Mouse (Mus musculus) forebrain, embryonic 16.5 days (tissue): ENCODE measurements at regions not wholly inside any gene's neighbourhood (a gene's known extent, or its start where the extent isn't known, plus 50 kb on each side); places are given as distances from the start of the nearest gene placed in this dataset.

Source experiments
- ATAC-seq: fragments of 200-750 bp; cut with Nextera tagmentation; 2 replicates; pipeline ENCODE4 v1.8.0; 2017; ENCODE audit warnings: mild to moderate bottlenecking, moderate library complexity
- H3K27ac ChIP-seq: fragments of 300-500 bp; sonication (generic); 2 replicates; pipeline ENCODE4 v1.5.1; 2014; ENCODE audit warnings: low read length, control low read depth
- H3K27me3 ChIP-seq: fragments of 300-500 bp; sonication (generic); replicated peaks from 2 replicates; pipeline ENCODE4 v1.6.1; 2014; ENCODE audit warnings: low read length; ENCODE audit not compliant: control insufficient read depth, insufficient read depth
- H3K36me3 ChIP-seq: fragments of 300-500 bp; sonication (generic); 2 replicates; pipeline ENCODE4 v1.6.1; 2014; ENCODE audit not compliant: control insufficient read depth, insufficient read depth
- H3K4me1 ChIP-seq: fragments of 300-500 bp; sonication (generic); replicated peaks from 2 replicates; pipeline ENCODE4 v1.6.1; 2014; ENCODE audit warnings: low read length; ENCODE audit not compliant: control insufficient read depth, insufficient read depth
- H3K4me2 ChIP-seq: fragments of 300-500 bp; sonication (generic); 2 replicates; pipeline ENCODE4 v1.6.1; 2014; ENCODE audit warnings: mild to moderate bottlenecking, low read length, control low read depth
- H3K4me3 ChIP-seq: fragments of 300-500 bp; sonication (generic); replicated peaks from 2 replicates; pipeline ENCODE4 v1.5.1; 2014; ENCODE audit warnings: mild to moderate bottlenecking, low read length, control low read depth
- H3K9ac ChIP-seq: fragments of 300-500 bp; sonication (generic); replicated peaks from 2 replicates; pipeline ENCODE4 v1.6.1; 2014; ENCODE audit warnings: low read depth, low read length, control low read depth
- H3K9me3 ChIP-seq: fragments of 300-500 bp; sonication (generic); 2 replicates; pipeline ENCODE4 v1.6.1; 2016; ENCODE audit warnings: low read length; ENCODE audit not compliant: control insufficient read depth
- WGBS: fragments of 180-500 bp; shearing (Covaris S2); extraction: QIAGEN DNeasy Blood & Tissue Kit; methylation state at CpG from one replicate; pipeline ENCODE4 v1.1.7; 2014; 5-methylcytosine and 5-hydroxymethylcytosine counted together

DNA sequence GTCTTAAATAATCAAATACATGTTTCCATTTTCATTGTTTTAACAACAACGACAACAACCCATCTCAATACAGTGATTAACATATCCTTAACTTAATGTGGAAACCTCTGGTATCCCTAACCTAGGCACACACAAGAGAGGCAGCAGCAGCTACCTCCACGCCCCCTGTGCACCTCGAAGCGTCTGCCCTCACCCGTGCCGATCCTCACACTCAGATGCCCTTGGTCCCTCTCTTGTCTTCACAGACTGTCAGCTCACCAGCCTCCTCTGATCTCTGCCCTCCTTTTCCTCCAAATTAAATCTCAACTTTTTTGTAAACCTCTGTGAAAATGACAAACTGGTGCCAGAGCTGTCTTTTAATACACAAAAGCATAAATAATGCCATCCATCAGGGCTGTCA is 185.2 kb downstream of the Gm45692 start:
- Histone ChIP-seq H3K4me2 (no peak overlapping the region), H3K9me3 (no peaks in the 10 kb centered on the region), H3K4me1 (peaks cover 13% of the 10 kb centered on the region), H3K4me3 (no peak overlapping the region), H3K9ac (no peak overlapping the region), H3K27ac (peak overlapping the region; percentile 47; the same call in 1 of the 2 replicates), H3K27me3 (no peaks in the 10 kb centered on the region), H3K36me3 (no peaks in the 10 kb centered on the region)
- ATAC-seq, result peak; percentile 14; the same call in 1 of the 2 replicates
- WGBS, result 55% methylated on average over 6 of the region's 6 CpGs

GRCm38 (mm10) chr8:26305061-26305879 is 185.9 kb downstream of the Gm45692 start:
- 57% methylated on average over 18 of the region's 18 CpGs for WGBS

GRCm38 (mm10) chr8:26308121-26308641 is 188.8 kb downstream of the Gm45692 start:
- no peak overlapping the region for H3K9ac ChIP-seq
- no peaks in the 10 kb centered on the region for H3K36me3 ChIP-seq
- no peaks in the 10 kb centered on the region for H3K9me3 ChIP-seq
- WGBS, result 86% methylated on average over 15 of the region's 15 CpGs
- H3K27me3 ChIP-seq, result no peaks in the 10 kb centered on the region
- H3K4me2 ChIP-seq, result no peak overlapping the region
- H3K4me1 ChIP-seq, result peaks cover 9% of the 10 kb centered on the region
- H3K27ac ChIP-seq, result no peak overlapping the region
- no peak overlapping the region for H3K4me3 ChIP-seq
- ATAC-seq, result no peak

More at GRCm38 (mm10) chr8:26305061-26305879, 185.9 kb downstream of the Gm45692 start:
- Histone ChIP-seq H3K4me1 (peaks cover 9% of the 10 kb centered on the region), H3K4me3 (no peak overlapping the region), H3K9me3 (no peaks in the 10 kb centered on the region), H3K9ac (no peak overlapping the region), H3K27ac (no peak overlapping the region), H3K36me3 (no peaks in the 10 kb centered on the region), H3K27me3 (no peaks in the 10 kb centered on the region), H3K4me2 (no peak overlapping the region)
- ATAC-seq, result peak; percentile 86

- Histone ChIP-seq H3K9me3 (no peaks in the 10 kb centered on the region), H3K4me3 (no peak overlapping the region), H3K36me3 (no peaks in the 10 kb centered on the region), H3K27ac (no peak overlapping the region), H3K4me1 (peaks cover 6% of the 10 kb centered on the region), H3K4me2 (no peak overlapping the region), H3K9ac (no peak overlapping the region), H3K27me3 (no peaks in the 10 kb centered on the region)
- no peak for ATAC-seq
- WGBS, result 80% methylated on average over 6 of the region's 6 CpGs
Measured at GRCm38 (mm10) chr8:26309764-26310163, 190.4 kb downstream of the Gm45692 start.

DNA sequence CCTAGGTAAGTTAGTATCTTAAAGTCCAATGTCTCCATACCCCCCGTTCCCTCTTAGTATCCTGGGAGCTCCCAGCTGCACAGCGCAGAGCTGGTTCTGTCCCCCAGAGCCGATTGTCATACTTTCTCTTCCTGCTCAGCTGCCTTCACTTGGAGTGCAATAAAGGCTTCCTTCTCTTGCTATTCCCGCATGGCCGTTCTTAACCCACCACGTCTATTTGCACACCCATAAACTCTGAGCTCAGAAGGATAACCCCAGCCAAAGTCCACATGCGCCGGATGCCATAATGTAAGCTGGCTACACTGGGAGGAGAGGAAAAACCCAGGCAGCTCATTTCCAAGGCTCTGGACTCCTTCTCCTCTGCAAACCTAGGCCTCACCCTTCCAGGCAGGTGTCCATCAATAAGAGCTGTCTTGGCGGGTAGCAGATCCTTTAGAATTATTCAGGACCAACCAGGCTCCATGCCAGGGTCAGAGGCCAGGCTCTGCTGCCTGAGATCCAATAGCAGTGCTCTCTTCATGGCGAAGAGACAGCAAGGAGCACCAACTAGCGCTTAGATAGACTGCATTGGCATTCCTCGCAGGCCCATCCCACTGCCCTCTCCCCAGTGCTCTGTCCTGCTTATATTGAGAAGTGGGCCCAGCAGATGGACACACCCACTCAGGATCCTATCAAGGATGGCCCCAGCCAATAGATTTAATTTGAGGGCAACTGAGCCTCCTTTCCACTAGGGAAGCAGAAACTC is 204.4 kb downstream of the Gm45692 start:
- Histone ChIP-seq H3K27ac (no peak overlapping the region), H3K9me3 (no peaks in the 10 kb centered on the region), H3K36me3 (no peaks in the 10 kb centered on the region), H3K4me3 (no peak overlapping the region), H3K4me1 (no peaks in the 10 kb centered on the region), H3K9ac (no peak overlapping the region), H3K27me3 (no peaks in the 10 kb centered on the region), H3K4me2 (no peak overlapping the region)
- 94% methylated on average over 12 of the region's 12 CpGs for WGBS
- no peak for ATAC-seq

DNA sequence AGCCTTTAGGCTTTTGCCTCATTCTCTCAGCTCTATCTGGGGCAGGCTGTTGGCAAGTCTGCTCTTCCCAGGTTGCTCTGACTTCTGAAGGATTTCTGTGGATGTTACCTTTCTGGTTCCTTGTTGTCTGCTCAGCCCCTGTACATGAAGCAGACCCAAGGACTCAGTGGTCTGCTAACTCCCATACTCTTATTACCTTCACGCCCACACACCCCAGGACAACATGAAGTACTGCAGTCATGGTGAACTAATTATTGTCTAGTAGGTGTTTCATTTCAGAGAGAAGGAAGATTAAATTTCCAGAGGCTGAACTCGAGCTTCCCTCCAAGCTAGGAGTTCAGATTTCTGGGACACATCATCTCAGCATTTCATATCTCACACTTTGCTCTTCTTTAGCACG is 205.3 kb downstream of the Gm45692 start:
- Histone ChIP-seq H3K4me1 (no peaks in the 10 kb centered on the region), H3K36me3 (no peaks in the 10 kb centered on the region), H3K9me3 (no peaks in the 10 kb centered on the region), H3K4me2 (no peak overlapping the region), H3K27me3 (no peaks in the 10 kb centered on the region), H3K27ac (no peak overlapping the region), H3K9ac (no peak overlapping the region), H3K4me3 (no peak overlapping the region)
- WGBS, result 76% methylated on average over 3 of the region's 3 CpGs
- ATAC-seq, result no peak

GRCm38 (mm10) chr8:26329813-26330212 is 210.5 kb downstream of the Gm45692 start:
- no peak for ATAC-seq
- H3K9me3 ChIP-seq, result no peaks in the 10 kb centered on the region
- H3K9ac ChIP-seq, result no peak overlapping the region
- H3K27ac ChIP-seq, result no peak overlapping the region
- no peak overlapping the region for H3K4me2 ChIP-seq
- H3K36me3 ChIP-seq, result no peaks in the 10 kb centered on the region
- no peaks in the 10 kb centered on the region for H3K27me3 ChIP-seq
- no peaks in the 10 kb centered on the region for H3K4me1 ChIP-seq
- WGBS, result 84% methylated on average over 10 of the region's 10 CpGs
- H3K4me3 ChIP-seq, result no peak overlapping the region

GRCm38 (mm10) chr8:26336906-26337650 is 217.7 kb downstream of the Gm45692 start:
- H3K27me3 ChIP-seq, result no peaks in the 10 kb centered on the region
- H3K4me1 ChIP-seq, result no peaks in the 10 kb centered on the region
- no peak overlapping the region for H3K4me3 ChIP-seq
- H3K27ac ChIP-seq, result no peak overlapping the region
- H3K9ac ChIP-seq, result no peak overlapping the region
- no peaks in the 10 kb centered on the region for H3K9me3 ChIP-seq
- WGBS, result 87% methylated on average over 5 of the region's 5 CpGs
- H3K4me2 ChIP-seq, result no peak overlapping the region
- H3K36me3 ChIP-seq, result no peaks in the 10 kb centered on the region
- no peak for ATAC-seq

- H3K27me3 ChIP-seq, result no peaks in the 10 kb centered on the region
- ATAC-seq, result peak; percentile 58; the same call in 1 of the 2 replicates
- H3K4me1 ChIP-seq, result 0 out of 2 replicates have a peak, but pooled peaks cover 3% of the 10 kb centered on the region
- H3K4me3 ChIP-seq, result no peak overlapping the region
- H3K4me2 ChIP-seq, result no peak overlapping the region
- no peak overlapping the region for H3K9ac ChIP-seq
- 27% methylated on average over 6 of the region's 6 CpGs for WGBS
- no peak overlapping the region for H3K27ac ChIP-seq
- no peaks in the 10 kb centered on the region for H3K9me3 ChIP-seq
- H3K36me3 ChIP-seq, result no peaks in the 10 kb centered on the region
Measured at GRCm38 (mm10) chr8:26345078-26345477, 225.7 kb downstream of the Gm45692 start.
